Mouse (Mus musculus): ENCODE measurements around the gene Lum. TPM values are rescaled to one million over a fixed set of nuclear protein-coding genes. Genes with fewer than 3 reads are reported as not detected.

The Lum gene
- polyA plus RNA-seq, 1 experiment from 2014 or later: 95.2 TPM

DNA sequence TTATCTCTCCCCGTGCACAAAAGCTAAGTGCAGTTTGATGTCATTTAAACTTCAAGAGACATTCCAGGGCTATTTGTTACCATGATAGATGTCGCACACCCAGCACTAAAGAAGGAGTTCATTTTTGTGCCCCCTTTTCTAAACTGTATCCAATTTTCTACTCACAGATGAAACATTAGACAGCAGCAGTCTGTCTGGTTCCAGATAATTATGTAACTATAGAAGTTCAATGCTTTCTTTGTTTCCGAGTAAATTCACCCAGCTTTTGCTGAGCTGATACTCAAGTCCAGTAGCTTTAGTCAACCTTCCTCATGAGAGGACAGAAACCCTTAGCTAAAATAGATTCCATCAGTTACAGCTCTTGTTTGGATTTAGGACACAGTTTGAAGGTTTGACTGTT is 19.2 kb downstream of the Lum start:
- Histone ChIP-seq H3K27me3 (ENCODE audit: control insufficient read depth, insufficient read depth, low read length) (no peaks in the 10 kb centered on the region), H3K9ac (ENCODE audit: low read length) (no peak overlapping the region), H3K36me3 (ENCODE audit: control insufficient read depth, insufficient read depth, low read length) (no peaks in the 10 kb centered on the region), H3K4me2 (ENCODE audit: low read depth, low read length, severe bottlenecking) (no peak overlapping the region), H3K27ac (ENCODE audit: low read depth, low read length) (no peak overlapping the region), H3K4me1 (replicated peaks; ENCODE audit: control insufficient read depth, insufficient read depth, low read length) (no peaks in the 10 kb centered on the region), H3K9me3 (ENCODE audit: control insufficient read depth, low read length) (no peaks in the 10 kb centered on the region), H3K4me3 (ENCODE audit: low read depth, low read length) (no peak overlapping the region)
- WGBS: 68% methylated on average over 3 of the region's 3 CpGs
- ATAC-seq (replicated peaks; ENCODE audit: low FRiP score) (no peak), DNase-seq (ENCODE audit: low spot score) (no peak)

DNA sequence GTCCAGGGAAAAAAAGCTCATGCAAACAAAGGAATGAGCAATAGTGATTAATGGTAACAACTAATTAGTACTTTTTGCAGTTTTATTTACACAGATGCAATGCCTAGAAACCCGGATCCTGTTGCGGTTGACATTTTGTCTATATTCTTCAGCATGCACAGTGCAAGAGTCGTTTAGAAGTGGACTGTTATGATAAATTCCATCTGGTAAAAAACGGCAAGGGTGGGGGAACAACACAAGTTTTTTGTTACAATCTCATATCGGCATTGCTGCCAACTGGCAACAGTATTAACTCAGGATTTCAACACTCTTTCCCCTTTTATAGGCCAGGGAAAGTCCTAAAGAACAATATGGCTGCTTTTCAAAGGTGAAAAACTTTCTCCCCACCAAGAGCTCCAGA is 22.2 kb downstream of the Lum start:
- Histone ChIP-seq H3K9ac (ENCODE audit: low read length) (no peak overlapping the region), H3K36me3 (ENCODE audit: control insufficient read depth, insufficient read depth, low read length) (no peaks in the 10 kb centered on the region), H3K27ac (ENCODE audit: low read depth, low read length) (no peak overlapping the region), H3K4me1 (replicated peaks; ENCODE audit: control insufficient read depth, insufficient read depth, low read length) (no peaks in the 10 kb centered on the region), H3K9me3 (ENCODE audit: control insufficient read depth, low read length) (no peaks in the 10 kb centered on the region), H3K27me3 (ENCODE audit: control insufficient read depth, insufficient read depth, low read length) (no peaks in the 10 kb centered on the region), H3K4me3 (ENCODE audit: low read depth, low read length) (no peak overlapping the region), H3K4me2 (ENCODE audit: low read depth, low read length, severe bottlenecking) (no peak overlapping the region)
- WGBS: 90% methylated on average over 5 of the region's 5 CpGs
- ATAC-seq (replicated peaks; ENCODE audit: low FRiP score) (no peak), DNase-seq (ENCODE audit: low spot score) (no peak)

DNA sequence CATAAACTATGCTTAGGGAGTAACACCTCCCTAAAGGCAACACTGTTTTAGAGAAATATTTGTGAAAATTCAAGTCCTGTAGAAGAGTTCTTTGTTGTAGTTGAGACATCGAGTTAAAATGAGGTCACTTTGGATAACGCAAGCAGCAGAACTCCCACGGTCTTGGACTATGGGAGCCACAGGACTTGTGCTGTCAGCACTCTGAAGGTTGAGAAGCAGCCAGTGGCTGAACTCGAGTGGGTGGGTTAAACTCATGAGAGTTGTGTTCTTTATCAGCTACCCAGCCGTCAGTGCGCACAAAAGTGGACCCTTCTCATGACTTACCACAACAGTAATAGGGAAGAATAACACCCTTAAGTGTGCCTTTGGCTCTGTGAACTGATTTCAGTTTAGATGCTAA is 24.6 kb downstream of the Lum start:
- no peak overlapping the region for H3K4me3 ChIP-seq (ENCODE audit: low read depth, low read length)
- H3K27me3 ChIP-seq (ENCODE audit: control insufficient read depth, insufficient read depth, low read length): no peaks in the 10 kb centered on the region
- 89% methylated on average over 6 of the region's 6 CpGs for WGBS
- H3K27ac ChIP-seq (ENCODE audit: low read depth, low read length): no peak overlapping the region
- no peak overlapping the region for H3K9ac ChIP-seq (ENCODE audit: low read length)
- H3K36me3 ChIP-seq (ENCODE audit: control insufficient read depth, insufficient read depth, low read length): no peaks in the 10 kb centered on the region
- H3K4me1 ChIP-seq (replicated peaks; ENCODE audit: control insufficient read depth, insufficient read depth, low read length): no peaks in the 10 kb centered on the region
- H3K4me2 ChIP-seq (ENCODE audit: low read depth, low read length, severe bottlenecking): no peak overlapping the region
- DNase-seq (ENCODE audit: low spot score) (no peak), ATAC-seq (replicated peaks; ENCODE audit: low FRiP score) (no peak)
- H3K9me3 ChIP-seq (ENCODE audit: control insufficient read depth, low read length): no peaks in the 10 kb centered on the region

DNA sequence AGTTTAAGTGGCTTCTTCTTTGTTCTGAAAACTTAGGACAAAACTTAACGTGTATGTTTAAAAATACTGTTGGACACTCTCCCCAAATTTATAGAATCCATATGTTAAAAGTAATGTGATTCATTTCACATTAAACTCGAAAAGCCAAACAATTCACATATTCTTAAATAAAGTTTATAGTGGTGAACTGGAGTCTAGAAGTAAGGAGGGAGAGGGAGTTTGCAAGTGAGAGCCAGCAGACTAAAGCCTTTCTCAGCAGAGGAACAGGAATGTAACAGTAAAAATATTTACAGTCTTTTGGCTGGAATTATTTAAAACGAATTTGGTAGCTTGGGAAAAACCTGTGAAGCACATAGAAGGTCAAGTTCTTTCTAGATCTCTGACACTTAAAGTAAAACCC is 26.1 kb downstream of the Lum start:
- no peak for DNase-seq (ENCODE audit: low spot score)
- WGBS: 76% methylated on average over 3 of the region's 3 CpGs
- H3K27ac ChIP-seq (ENCODE audit: low read depth, low read length): no peak overlapping the region
- no peaks in the 10 kb centered on the region for H3K27me3 ChIP-seq (ENCODE audit: control insufficient read depth, insufficient read depth, low read length)
- H3K4me2 ChIP-seq (ENCODE audit: low read depth, low read length, severe bottlenecking): no peak overlapping the region
- H3K4me3 ChIP-seq (ENCODE audit: low read depth, low read length): no peak overlapping the region
- H3K36me3 ChIP-seq (ENCODE audit: control insufficient read depth, insufficient read depth, low read length): no peaks in the 10 kb centered on the region
- ATAC-seq (replicated peaks; ENCODE audit: low FRiP score): no peak
- no peaks in the 10 kb centered on the region for H3K4me1 ChIP-seq (replicated peaks; ENCODE audit: control insufficient read depth, insufficient read depth, low read length)
- H3K9ac ChIP-seq (ENCODE audit: low read length): no peak overlapping the region
- H3K9me3 ChIP-seq (ENCODE audit: control insufficient read depth, low read length): no peaks in the 10 kb centered on the region

DNA sequence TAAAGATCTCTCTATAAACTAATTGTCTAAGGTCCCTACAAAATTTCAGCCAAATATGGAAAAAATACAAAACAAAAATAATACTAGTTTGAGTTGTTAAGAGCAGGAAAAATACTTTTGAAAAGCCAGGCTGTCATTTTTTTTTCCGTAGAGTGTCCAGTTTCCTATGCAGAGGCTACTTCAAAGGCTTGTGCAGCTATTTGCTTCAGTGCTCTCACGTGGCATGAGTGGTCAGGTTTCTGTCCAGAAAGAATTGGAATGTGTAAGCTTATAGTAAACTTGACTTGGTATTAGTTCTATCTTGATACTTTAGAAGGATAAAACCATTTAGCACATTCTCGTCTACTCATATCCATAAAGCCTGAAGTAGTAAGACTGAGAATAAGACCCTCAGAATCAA is 26.8 kb downstream of the Lum start:
- Histone ChIP-seq H3K36me3 (ENCODE audit: control insufficient read depth, insufficient read depth, low read length) (no peaks in the 10 kb centered on the region), H3K9me3 (ENCODE audit: control insufficient read depth, low read length) (no peaks in the 10 kb centered on the region), H3K4me1 (replicated peaks; ENCODE audit: control insufficient read depth, insufficient read depth, low read length) (no peaks in the 10 kb centered on the region), H3K9ac (ENCODE audit: low read length) (no peak overlapping the region), H3K27me3 (ENCODE audit: control insufficient read depth, insufficient read depth, low read length) (no peaks in the 10 kb centered on the region), H3K4me3 (ENCODE audit: low read depth, low read length) (no peak overlapping the region), H3K4me2 (ENCODE audit: low read depth, low read length, severe bottlenecking) (no peak overlapping the region), H3K27ac (ENCODE audit: low read depth, low read length) (no peak overlapping the region)
- WGBS: 76% methylated on average over 3 of the region's 3 CpGs
- no peak for DNase-seq (ENCODE audit: low spot score)
- ATAC-seq (replicated peaks; ENCODE audit: low FRiP score): no peak

DNA sequence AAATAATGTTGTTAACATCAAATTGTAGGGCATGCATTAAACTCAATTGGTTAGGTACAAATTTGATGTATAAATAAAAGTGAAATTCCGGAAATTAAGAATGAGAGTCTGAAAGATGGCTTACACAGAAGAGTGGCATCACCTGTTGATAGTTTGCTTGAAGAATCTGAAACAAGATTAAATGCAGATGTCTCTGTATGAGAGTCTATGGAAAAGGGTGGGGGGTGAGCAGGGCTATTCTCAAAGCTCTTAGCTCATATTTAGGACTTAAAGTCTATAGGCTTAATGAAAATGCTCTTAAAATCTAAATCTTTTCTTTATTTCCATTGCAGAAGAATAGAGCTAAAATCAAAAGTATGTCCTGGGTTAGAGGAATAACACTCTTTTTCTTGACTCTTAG is 30.8 kb downstream of the Lum start:
- no peak for DNase-seq (ENCODE audit: low spot score)
- no peaks in the 10 kb centered on the region for H3K36me3 ChIP-seq (ENCODE audit: control insufficient read depth, insufficient read depth, low read length)
- no peak overlapping the region for H3K4me3 ChIP-seq (ENCODE audit: low read depth, low read length)
- no peak overlapping the region for H3K27ac ChIP-seq (ENCODE audit: low read depth, low read length)
- 81% methylated on average over 1 of the region's 1 CpGs for WGBS
- H3K27me3 ChIP-seq (ENCODE audit: control insufficient read depth, insufficient read depth, low read length): no peaks in the 10 kb centered on the region
- H3K4me1 ChIP-seq (replicated peaks; ENCODE audit: control insufficient read depth, insufficient read depth, low read length): no peaks in the 10 kb centered on the region
- no peak overlapping the region for H3K9ac ChIP-seq (ENCODE audit: low read length)
- no peak overlapping the region for H3K4me2 ChIP-seq (ENCODE audit: low read depth, low read length, severe bottlenecking)
- no peaks in the 10 kb centered on the region for H3K9me3 ChIP-seq (ENCODE audit: control insufficient read depth, low read length)
- ATAC-seq (replicated peaks; ENCODE audit: low FRiP score): no peak

DNA sequence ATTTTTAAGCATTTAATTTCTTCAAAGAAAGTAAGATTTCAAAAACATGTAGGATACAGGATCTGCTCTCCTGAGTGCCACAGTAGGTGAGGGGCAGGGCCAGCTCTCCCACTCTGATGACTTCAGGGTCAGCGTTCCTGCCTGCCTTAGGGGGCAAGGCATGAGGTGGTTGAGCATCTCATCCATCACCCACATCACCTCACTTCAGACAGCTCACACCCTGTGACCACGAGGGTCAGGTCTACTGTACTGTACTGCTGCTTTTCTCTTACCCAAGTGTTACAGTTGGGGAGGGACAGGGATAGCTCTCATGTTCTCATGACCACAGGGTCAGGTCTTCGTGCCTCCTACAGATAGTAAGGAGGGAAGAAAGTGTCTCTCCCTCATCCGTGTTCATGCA is 36.8 kb downstream of the Lum start:
- H3K4me1 ChIP-seq (replicated peaks; ENCODE audit: control insufficient read depth, insufficient read depth, low read length): no peaks in the 10 kb centered on the region
- H3K9me3 ChIP-seq (ENCODE audit: control insufficient read depth, low read length): no peaks in the 10 kb centered on the region
- H3K27ac ChIP-seq (ENCODE audit: low read depth, low read length): no peak overlapping the region
- no peak overlapping the region for H3K4me2 ChIP-seq (ENCODE audit: low read depth, low read length, severe bottlenecking)
- H3K36me3 ChIP-seq (ENCODE audit: control insufficient read depth, insufficient read depth, low read length): no peaks in the 10 kb centered on the region
- no peaks in the 10 kb centered on the region for H3K27me3 ChIP-seq (ENCODE audit: control insufficient read depth, insufficient read depth, low read length)
- no peak overlapping the region for H3K9ac ChIP-seq (ENCODE audit: low read length)
- H3K4me3 ChIP-seq (ENCODE audit: low read depth, low read length): no peak overlapping the region
- DNase-seq (ENCODE audit: low spot score) (no peak), ATAC-seq (replicated peaks; ENCODE audit: low FRiP score) (no peak)
- 86% methylated on average over 4 of the region's 4 CpGs for WGBS

DNA sequence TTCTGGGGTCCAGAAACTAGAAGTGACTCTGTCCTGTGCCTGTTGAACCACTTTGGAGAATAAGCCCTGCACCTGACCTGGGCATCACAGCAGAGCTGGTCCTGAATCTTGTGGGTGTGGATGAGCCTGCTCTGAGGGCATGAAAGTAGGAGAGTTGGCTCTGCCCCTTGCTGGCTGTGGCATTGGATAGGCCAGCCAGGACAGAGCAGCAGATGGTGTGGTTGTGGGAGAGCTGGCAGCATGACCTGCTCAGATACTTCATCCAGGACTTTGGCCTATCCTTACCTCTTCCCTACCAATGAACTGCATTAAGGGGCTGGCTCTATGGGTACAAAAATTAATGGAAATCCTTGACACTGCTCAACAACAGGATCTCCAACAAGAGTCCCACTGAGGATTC is 38.3 kb downstream of the Lum start:
- no peak overlapping the region for H3K4me3 ChIP-seq (ENCODE audit: low read depth, low read length)
- H3K9ac ChIP-seq (ENCODE audit: low read length): no peak overlapping the region
- DNase-seq (ENCODE audit: low spot score) (no peak), ATAC-seq (replicated peaks; ENCODE audit: low FRiP score) (no peak)
- no peak overlapping the region for H3K4me2 ChIP-seq (ENCODE audit: low read depth, low read length, severe bottlenecking)
- no peaks in the 10 kb centered on the region for H3K4me1 ChIP-seq (replicated peaks; ENCODE audit: control insufficient read depth, insufficient read depth, low read length)
- no peaks in the 10 kb centered on the region for H3K36me3 ChIP-seq (ENCODE audit: control insufficient read depth, insufficient read depth, low read length)
- H3K27me3 ChIP-seq (ENCODE audit: control insufficient read depth, insufficient read depth, low read length): no peaks in the 10 kb centered on the region
- no peaks in the 10 kb centered on the region for H3K9me3 ChIP-seq (ENCODE audit: control insufficient read depth, low read length)
- no peak overlapping the region for H3K27ac ChIP-seq (ENCODE audit: low read depth, low read length)

DNA sequence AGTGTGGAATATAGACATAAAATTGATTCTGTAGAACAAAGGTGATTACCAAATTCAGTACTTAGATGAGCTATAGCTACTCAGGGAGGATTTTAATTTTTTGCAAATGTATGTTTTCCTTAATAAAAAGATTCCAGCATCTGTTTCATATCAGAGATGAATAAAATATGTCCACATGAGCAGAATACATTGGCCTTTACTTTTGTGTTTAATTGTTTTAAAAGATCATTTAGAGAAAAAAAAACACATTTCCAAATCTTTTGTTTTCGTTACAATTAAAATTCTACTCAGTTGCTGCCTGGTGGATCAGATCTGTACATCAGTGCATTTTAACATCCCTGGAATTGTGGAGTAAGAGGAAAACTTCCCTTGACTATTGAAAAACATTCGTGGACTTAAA is 41.7 kb downstream of the Lum start, which contains the start of gene Kera:
Gene Kera (plus strand): TSS at position 301 of the 400 bp plus-strand sequence.
- no peak for ATAC-seq (replicated peaks; ENCODE audit: low FRiP score)
- DNase-seq (ENCODE audit: low spot score): no peak
- Histone ChIP-seq H3K9ac (ENCODE audit: low read length) (no peak within 1 kb of the TSS), H3K4me3 (ENCODE audit: low read depth, low read length) (no peak within 1 kb of the TSS), H3K9me3 (ENCODE audit: control insufficient read depth, low read length) (no peaks in the 10 kb centered on the region), H3K36me3 (ENCODE audit: control insufficient read depth, insufficient read depth, low read length) (no peaks in the 10 kb centered on the region), H3K4me1 (replicated peaks; ENCODE audit: control insufficient read depth, insufficient read depth, low read length) (no peaks in the 10 kb centered on the region), H3K27me3 (ENCODE audit: control insufficient read depth, insufficient read depth, low read length) (no peaks in the 10 kb centered on the region), H3K4me2 (ENCODE audit: low read depth, low read length, severe bottlenecking) (no peak within 1 kb of the TSS), H3K27ac (ENCODE audit: low read depth, low read length) (no peak within 1 kb of the TSS)
- 83% methylated on average over 2 of the region's 2 CpGs for WGBS
